Mouse (Mus musculus) cerebellum, adult 9-11 months (tissue): ENCODE data around the gene Arhgap23.

Experiments used
- DNase-seq: peaks from one replicate; pipeline ENCODE4 v3.0.0; 2022

Arhgap23 gene

GRCm38 (mm10) chr11:97435808-97436491, 20.6 kb downstream of the Arhgap23 start:
- no peak for DNase-seq

GRCm38 (mm10) chr11:97437745-97438144, 22.4 kb downstream of the Arhgap23 start:
- DNase-seq: no peak

- no peak for DNase-seq
Observed at GRCm38 (mm10) chr11:97438868-97439267, 23.5 kb downstream of the Arhgap23 start.

GRCm38 (mm10) chr11:97439935-97440334, 24.6 kb downstream of the Arhgap23 start:
- DNase-seq: peak; percentile 21

GRCm38 (mm10) chr11:97440441-97440881, 25.1 kb downstream of the Arhgap23 start:
- DNase-seq: no peak

- DNase-seq: peak; percentile 36
Observed at GRCm38 (mm10) chr11:97441036-97441657, 25.8 kb downstream of the Arhgap23 start.

GRCm38 (mm10) chr11:97441658-97442125, 26.4 kb downstream of the Arhgap23 start:
- peak; percentile 22 for DNase-seq

- DNase-seq: no peak
Observed at GRCm38 (mm10) chr11:97442891-97443675, 27.8 kb downstream of the Arhgap23 start.

- DNase-seq: peak; percentile 24
Observed at GRCm38 (mm10) chr11:97445596-97445995, 30.3 kb downstream of the Arhgap23 start.

- no peak for DNase-seq
Observed at GRCm38 (mm10) chr11:97445999-97446511, 30.7 kb downstream of the Arhgap23 start.

GRCm38 (mm10) chr11:97447979-97448378, 32.6 kb downstream of the Arhgap23 start:
- peak; percentile 50 for DNase-seq

GRCm38 (mm10) chr11:97448611-97449394, 33.5 kb downstream of the Arhgap23 start:
- DNase-seq: peak; percentile 52

- peak; percentile 85 for DNase-seq
Observed at GRCm38 (mm10) chr11:97449601-97450293, 34.4 kb downstream of the Arhgap23 start.

- peak; percentile 80 for DNase-seq
Observed at GRCm38 (mm10) chr11:97450305-97450922, 35.1 kb downstream of the Arhgap23 start.

GRCm38 (mm10) chr11:97451625-97452024, 36.3 kb downstream of the Arhgap23 start:
- peak; percentile 86 for DNase-seq

GRCm38 (mm10) chr11:97457120-97457519, 41.8 kb downstream of the Arhgap23 start:
- no peak for DNase-seq

GRCm38 (mm10) chr11:97461307-97461820, 46.0 kb downstream of the Arhgap23 start:
- DNase-seq: no peak

- DNase-seq: no peak
Observed at GRCm38 (mm10) chr11:97462538-97462937, 47.2 kb downstream of the Arhgap23 start.

- DNase-seq: no peak
Observed at GRCm38 (mm10) chr11:97463166-97463565, 47.8 kb downstream of the Arhgap23 start.

GRCm38 (mm10) chr11:97463991-97464390, 48.7 kb downstream of the Arhgap23 start:
- no peak for DNase-seq

GRCm38 (mm10) chr11:97465957-97466356, 50.6 kb downstream of the Arhgap23 start:
- peak; percentile 70 for DNase-seq
